Mouse (Mus musculus) embryonic facial prominence, embryonic 11.5 days (tissue): ENCODE measurements around the gene Zmpste24. TPM values are rescaled to one million over a fixed set of nuclear protein-coding genes. Genes with fewer than 3 reads are reported as not detected.

ENCODE experiments used
- ATAC-seq: fragments of 200-750 bp; cut with Nextera tagmentation; replicated peaks from 2 replicates; pipeline ENCODE4 v1.8.0; 2017; ENCODE audit warnings: low read depth; ENCODE audit not compliant: insufficient number of reproducible peaks, low FRiP score, low TSS enrichment
- DNase-seq: peaks from one replicate; pipeline ENCODE4 v3.0.0-alpha.2; 2015; ENCODE audit warnings: low spot score
- H3K27ac ChIP-seq: fragments of 300-500 bp; sonication (generic); replicated peaks from 2 replicates; pipeline ENCODE4 v1.5.1; 2014; ENCODE audit warnings: mild to moderate bottlenecking, low read depth, low read length, control low read depth
- H3K27me3 ChIP-seq: fragments of 300-500 bp; sonication (generic); 2 replicates; pipeline ENCODE4 v1.6.1; 2014; ENCODE audit warnings: mild to moderate bottlenecking, low read length, moderate library complexity, mixed read lengths; ENCODE audit not compliant: control insufficient read depth, insufficient read depth
- H3K36me3 ChIP-seq: fragments of 300-500 bp; sonication (generic); replicated peaks from 2 replicates; pipeline ENCODE4 v1.6.1; 2014; ENCODE audit warnings: low read depth, mild to moderate bottlenecking, low read length, moderate library complexity, mixed read lengths; ENCODE audit not compliant: control insufficient read depth, insufficient read depth
- H3K4me1 ChIP-seq: fragments of 300-500 bp; sonication (generic); 2 replicates; pipeline ENCODE4 v1.6.1; 2014; ENCODE audit warnings: low read length, mixed read lengths; ENCODE audit not compliant: control insufficient read depth, insufficient read depth
- H3K4me2 ChIP-seq: fragments of 300-500 bp; sonication (generic); 2 replicates; pipeline ENCODE4 v1.6.1; 2014; ENCODE audit warnings: low read depth, mild to moderate bottlenecking, control low read depth, low read length, moderate library complexity
- H3K4me3 ChIP-seq: fragments of 300-500 bp; sonication (generic); 2 replicates; pipeline ENCODE4 v1.5.1; 2014; ENCODE audit warnings: low read depth, low read length, control low read depth
- H3K9ac ChIP-seq: fragments of 300-500 bp; sonication (generic); replicated peaks from 2 replicates; pipeline ENCODE4 v1.6.1; 2014; ENCODE audit warnings: mild to moderate bottlenecking, control low read depth, low read length
- H3K9me3 ChIP-seq: fragments of 300-500 bp; sonication (generic); replicated peaks from 2 replicates; pipeline ENCODE4 v1.6.1; 2016; ENCODE audit warnings: mild to moderate bottlenecking, low read length, inconsistent platforms, mixed read lengths; ENCODE audit not compliant: control insufficient read depth
- WGBS: fragments of 180-500 bp; shearing (Covaris S2); extraction: QIAGEN DNeasy Blood & Tissue Kit; methylation state at CpG from one replicate; pipeline ENCODE4 v1.1.7; 2014; 5-methylcytosine and 5-hydroxymethylcytosine counted together
- polyA plus RNA-seq: library from polyadenylated mRNA; unstranded; fragments of >200 nt; fragmentation: Nextera tagmentation; extraction: Ambion mirVana; gene quantifications from 2 replicates; pipeline ENCODE4 v1.2.1, GENCODE M21; 2014

Zmpste24 gene
- polyA plus RNA-seq, 1 experiment from 2014 or later, result 26.0 TPM

- H3K36me3 ChIP-seq, result no peaks in the 10 kb centered on the region
- ATAC-seq (peak; percentile 96), DNase-seq (peak; percentile 100)
- H3K9me3 ChIP-seq, result no peaks in the 10 kb centered on the region
- H3K27ac ChIP-seq, result 0 out of 2 replicates have a peak within 1 kb of the TSS, but pooled peaks have one; percentile 41
- H3K9ac ChIP-seq, result peak within 1 kb of the TSS; percentile 79
- H3K27me3 ChIP-seq, result no peaks in the 10 kb centered on the region
- H3K4me3 ChIP-seq, result peak within 1 kb of the TSS; percentile 96
- WGBS, result under 1% methylated on average over 47 of the region's 48 CpGs
- H3K4me2 ChIP-seq, result peak within 1 kb of the TSS; percentile 92
- no peaks in the 10 kb centered on the region for H3K4me1 ChIP-seq
These were observed 80.9 kb downstream of the Zmpste24 start, which contains the start of gene Smap2 for GRCm38 (mm10) chr4:121016928-121017657. Smap2 (minus strand) TSS chr4:121017247.

GRCm38 (mm10) chr4:121016021-121016898 is 81.8 kb downstream of the Zmpste24 start:
- peak overlapping the region; percentile 92 for H3K4me2 ChIP-seq
- peak overlapping the region; percentile 79 for H3K9ac ChIP-seq
- H3K36me3 ChIP-seq, result no peaks in the 10 kb centered on the region
- H3K27me3 ChIP-seq, result no peaks in the 10 kb centered on the region
- H3K27ac ChIP-seq, result 0 out of 2 replicates have a peak overlapping the region, but pooled peaks have one; percentile 41
- H3K4me1 ChIP-seq, result no peaks in the 10 kb centered on the region
- ATAC-seq, result peak; percentile 40
- WGBS, result 8% methylated on average over 40 of the region's 40 CpGs
- DNase-seq, result no peak
- H3K9me3 ChIP-seq, result no peaks in the 10 kb centered on the region
- peak overlapping the region; percentile 96 for H3K4me3 ChIP-seq

DNA sequence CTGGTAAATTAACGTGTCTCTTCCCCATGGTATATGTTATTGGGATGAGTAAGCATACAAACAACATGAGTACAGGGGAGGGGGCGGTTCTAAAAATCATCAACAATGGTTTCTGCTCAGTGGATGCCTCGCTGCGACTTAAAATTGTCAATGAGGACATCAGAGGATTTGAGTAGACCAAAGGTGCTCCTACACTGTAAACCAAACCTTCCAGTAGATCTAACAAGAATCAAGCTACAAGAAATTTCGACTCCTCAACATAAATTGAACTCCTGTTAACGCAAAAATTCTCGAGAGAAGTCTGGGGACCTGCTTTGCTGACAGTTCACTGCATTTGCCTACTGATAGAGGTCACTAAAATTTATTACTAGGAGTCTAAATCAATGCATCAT is 82.8 kb downstream of the Zmpste24 start:
- Histone ChIP-seq H3K9me3 (no peaks in the 10 kb centered on the region), H3K27me3 (no peaks in the 10 kb centered on the region), H3K4me3 (no peak overlapping the region), H3K9ac (no peak overlapping the region), H3K4me2 (no peak overlapping the region), H3K36me3 (no peaks in the 10 kb centered on the region), H3K4me1 (no peaks in the 10 kb centered on the region), H3K27ac (no peak overlapping the region)
- 87% methylated on average over 7 of the region's 7 CpGs for whole genome bisulfite sequencing
- ATAC-seq (no peak), DNase-seq (no peak)

GRCm38 (mm10) chr4:121014594-121015267 is 83.3 kb downstream of the Zmpste24 start:
- Histone ChIP-seq H3K27me3 (no peaks in the 10 kb centered on the region), H3K4me2 (no peak overlapping the region), H3K36me3 (no peaks in the 10 kb centered on the region), H3K27ac (no peak overlapping the region), H3K9ac (no peak overlapping the region), H3K9me3 (no peaks in the 10 kb centered on the region), H3K4me1 (no peaks in the 10 kb centered on the region), H3K4me3 (no peak overlapping the region)
- 84% methylated on average over 10 of the region's 10 CpGs for WGBS
- no peak for ATAC-seq
- DNase-seq, result no peak

DNA sequence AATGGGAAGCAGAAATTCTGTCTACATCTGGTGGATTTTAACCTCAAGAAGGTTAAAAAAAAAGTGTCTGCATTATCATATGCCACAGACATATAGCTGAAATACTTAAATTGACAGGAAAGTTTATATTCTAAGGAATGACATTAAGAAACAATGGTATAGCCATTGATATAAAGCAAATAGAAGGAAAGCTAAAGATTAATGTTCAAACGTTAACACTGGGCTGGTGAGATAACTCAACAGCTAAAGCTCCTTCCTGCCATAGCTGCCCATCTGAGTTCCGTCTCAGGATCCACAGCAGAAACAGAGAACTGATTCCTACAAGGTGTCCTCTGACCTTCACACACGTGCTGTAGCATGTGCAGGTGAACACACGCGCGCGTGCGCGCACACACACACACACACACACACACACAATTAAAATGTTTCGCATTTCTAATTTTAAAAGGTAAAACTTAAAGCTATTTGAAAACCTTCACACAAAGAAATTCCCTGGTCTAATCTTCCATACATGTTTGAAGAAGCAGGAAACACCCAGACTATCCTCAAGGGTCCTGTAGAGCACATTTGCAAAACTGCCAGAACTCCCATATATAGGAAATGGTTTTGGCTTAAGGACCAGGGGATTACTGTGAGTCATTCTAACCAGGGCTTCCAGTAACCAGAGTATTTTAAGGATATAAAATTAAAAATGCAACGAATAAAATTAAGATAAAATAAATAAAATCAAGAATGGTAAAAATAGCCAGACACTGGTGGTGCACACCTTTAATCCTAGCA is 87.1 kb downstream of the Zmpste24 start:
- DNase-seq (no peak), ATAC-seq (no peak)
- Histone ChIP-seq H3K4me3 (no peak overlapping the region), H3K27me3 (no peaks in the 10 kb centered on the region), H3K36me3 (no peaks in the 10 kb centered on the region), H3K9me3 (no peaks in the 10 kb centered on the region), H3K4me1 (no peaks in the 10 kb centered on the region), H3K4me2 (no peak overlapping the region), H3K9ac (no peak overlapping the region), H3K27ac (no peak overlapping the region)
- WGBS, result 84% methylated on average over 11 of the region's 11 CpGs

Other genes with a start within 250 kb of the Zmpste24 start
- gene Rims3, start 243.4 kb downstream of the Zmpste24 start, polyA plus RNA-seq, result 1.8 and 2.4 TPM in 2 replicates
- 34.6 and 37.4 TPM in 2 replicates for gene Exo5, start 173.2 kb downstream of the Zmpste24 start, polyA plus RNA-seq
- gene Zfp69, start 146.5 kb downstream of the Zmpste24 start, polyA plus RNA-seq, result 9.9 TPM in 2 replicates
- 15.5 and 17.2 TPM in 2 replicates for gene Smap2, start 81.0 kb downstream of the Zmpste24 start, polyA plus RNA-seq
- gene Col9a2, start 58.9 kb downstream of the Zmpste24 start, polyA plus RNA-seq, result 6.0 and 10.1 TPM in 2 replicates
- not detected in 2 replicates for gene Tmco2, start 11.0 kb upstream of the Zmpste24 start, polyA plus RNA-seq
- gene Rlf, start 116.8 kb upstream of the Zmpste24 start, polyA plus RNA-seq, result 22.9 and 24.8 TPM in 2 replicates
- gene Gm12888, start 226.7 kb upstream of the Zmpste24 start, polyA plus RNA-seq, result not detected in 2 replicates